Mouse (Mus musculus) kidney, adult 10 weeks (tissue): ENCODE measurements around the gene Acbd6. TPM values are rescaled to one million over a fixed set of nuclear protein-coding genes. Genes with fewer than 3 reads are reported as not detected.

Source experiments
- polyA plus RNA-seq: library from polyadenylated mRNA; stranded (reverse); fragments of 350-450 nt; fragmentation: Illumina TruSeq; extraction: RNeasy Lipid Tissue Mini Kit (QIAGEN cat#74804); gene quantifications from one replicate; pipeline ENCODE4 v1.2.3, GENCODE M21; 2014; ENCODE audit warnings: low read depth, low replicate concordance

Acbd6 gene
- 38.6 TPM for polyA plus RNA-seq

GRCm38 (mm10) chr1:155558012-155558842 lies at the start of gene Acbd6:
Gene Acbd6, plus strand, starts transcription at chr1:155558120.

Other genes starting within 250 kb of the Acbd6 start
- gene Xpr1, start 140.7 kb upstream of the Acbd6 start, polyA plus RNA-seq, result 85.7 TPM
- gene Lhx4, start 193.6 kb downstream of the Acbd6 start, polyA plus RNA-seq, result not detected